Mouse (Mus musculus): ENCODE data around the gene Gpsm3. TPM values are rescaled to one million over a fixed set of nuclear protein-coding genes. Genes with fewer than 3 reads are reported as not detected.

The Gpsm3 gene
- total RNA-seq, 2 experiments from 2014 or later, result 11.2 to 33.0 TPM

DNA sequence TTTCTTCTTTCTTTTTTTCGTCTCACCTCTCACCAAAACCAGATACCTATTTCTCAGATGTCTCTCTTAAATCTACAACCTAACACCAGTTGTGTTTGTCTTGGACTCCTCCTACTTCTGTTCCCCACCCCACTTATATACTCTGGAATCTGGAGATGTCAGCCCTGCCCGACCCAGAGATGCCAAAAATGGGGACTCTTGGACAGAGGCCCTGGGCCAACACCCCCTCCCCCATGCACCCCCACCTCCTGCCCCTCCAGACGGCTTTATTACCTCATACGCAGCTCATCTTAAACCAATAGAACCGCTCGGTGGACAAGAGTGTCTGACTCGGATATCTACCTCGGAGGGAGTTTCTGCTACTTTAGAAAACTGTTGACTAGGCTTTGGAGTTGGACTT lies 6.5 kb downstream of the Gpsm3 start:
- no peak for ATAC-seq (replicated peaks; ENCODE audit: low FRiP score, low TSS enrichment, poor library complexity, severe bottlenecking)

DNA sequence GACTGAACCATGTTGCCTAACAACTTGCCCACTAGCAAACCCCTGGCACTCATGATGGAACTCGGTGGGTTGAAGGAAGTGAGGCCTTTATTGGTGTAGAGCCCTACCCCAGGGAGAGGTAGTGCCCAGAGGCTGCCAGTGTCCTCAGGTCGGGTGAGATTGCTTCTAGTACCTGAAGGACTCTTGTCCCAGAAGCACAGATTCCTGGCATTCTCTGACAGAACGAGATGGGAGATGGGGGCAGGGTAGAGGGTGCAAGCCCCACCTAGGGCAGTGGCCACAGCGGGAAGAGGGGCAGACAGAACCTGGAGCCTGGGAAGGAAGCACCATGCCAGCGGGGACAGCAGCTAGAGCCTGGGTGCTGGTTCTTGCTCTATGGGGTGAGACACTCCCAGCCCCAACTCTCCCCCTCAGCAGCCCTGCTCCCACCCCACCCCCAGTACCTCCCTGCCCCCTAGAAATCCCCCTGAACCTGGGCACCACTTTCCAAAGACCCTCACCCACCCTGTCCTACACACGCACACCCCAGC lies 8.0 kb downstream of the Gpsm3 start, which contains the start of gene Ager:
Gene Ager, plus strand, starts transcription at position 297 of the 530 bp plus-strand sequence.
- no peak for ATAC-seq (replicated peaks; ENCODE audit: low FRiP score, low TSS enrichment, poor library complexity, severe bottlenecking)

DNA sequence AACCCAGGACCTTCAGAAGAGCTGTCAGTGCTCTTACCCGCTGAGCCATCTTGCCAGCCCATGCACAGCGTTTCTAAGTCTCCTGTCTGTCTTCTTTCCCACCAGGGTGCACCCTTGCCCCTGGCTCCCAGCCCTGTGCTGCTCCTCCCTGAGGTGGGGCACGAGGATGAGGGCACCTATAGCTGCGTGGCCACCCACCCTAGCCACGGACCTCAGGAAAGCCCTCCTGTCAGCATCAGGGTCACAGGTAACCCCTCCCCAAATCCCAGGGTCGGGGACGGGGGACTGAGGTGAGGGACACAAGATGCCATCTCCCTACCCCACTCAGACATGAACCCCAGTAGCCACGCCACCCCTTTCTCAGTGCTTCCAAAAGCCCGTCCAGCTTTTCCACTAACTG lies 10.3 kb downstream of the Gpsm3 start:
- no peak for ATAC-seq (replicated peaks; ENCODE audit: low FRiP score, low TSS enrichment, poor library complexity, severe bottlenecking)

DNA sequence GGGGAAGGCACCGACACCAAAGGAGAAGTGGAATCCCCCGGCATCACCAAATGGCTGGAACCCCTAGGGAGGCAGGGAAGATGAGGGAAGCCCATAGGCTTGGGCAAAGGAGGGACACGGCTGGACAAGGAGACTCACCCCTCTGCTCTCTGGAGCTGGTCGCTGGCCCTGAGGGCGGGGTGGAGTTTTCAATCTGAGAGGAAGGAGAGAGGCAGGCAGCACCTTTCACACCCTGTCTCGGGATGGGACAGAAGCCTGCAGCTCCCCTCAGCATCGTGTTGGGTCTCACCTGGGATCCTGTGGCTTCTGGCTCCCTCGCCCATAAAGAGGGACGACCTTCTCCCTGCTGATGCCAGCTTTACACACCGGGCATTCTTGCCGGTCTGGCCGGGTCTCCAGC lies 12.2 kb downstream of the Gpsm3 start:
- ATAC-seq (replicated peaks; ENCODE audit: low FRiP score, low TSS enrichment, poor library complexity, severe bottlenecking), result no peak

DNA sequence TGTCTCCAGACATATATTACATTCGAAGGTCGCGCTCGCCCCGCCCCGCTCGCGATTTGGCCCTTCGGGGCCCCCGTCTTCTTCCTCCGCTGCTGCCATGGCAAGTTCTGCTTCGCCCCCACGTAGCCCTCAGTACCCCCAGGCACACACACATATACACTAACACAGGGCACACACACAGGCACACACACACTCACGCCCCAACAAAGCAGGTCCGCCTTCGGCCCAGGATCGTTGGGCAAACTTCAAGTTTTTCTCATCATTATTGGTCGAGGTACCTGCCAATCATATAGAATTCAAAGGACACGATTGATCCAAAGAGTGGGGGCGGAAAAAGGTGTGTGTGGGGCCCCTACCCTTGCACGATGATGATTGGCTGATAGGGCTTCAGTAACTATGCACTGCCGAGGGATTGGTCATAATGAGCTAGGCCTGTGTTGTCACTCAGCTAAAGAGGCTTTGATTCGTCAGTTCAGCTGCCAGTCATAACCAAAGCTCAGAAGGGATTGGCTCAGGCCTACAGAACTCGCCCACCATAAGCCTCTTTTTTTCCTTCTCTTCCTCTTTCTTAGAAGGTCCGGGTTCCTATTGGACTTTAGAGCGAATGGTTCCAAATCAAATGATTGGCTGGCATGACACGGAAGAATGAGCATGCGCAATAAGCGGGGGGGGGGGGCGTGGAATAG lies 13.9 kb downstream of the Gpsm3 start, which contains the start of gene Rnf5:
Gene Rnf5, minus strand, starts transcription at position 316 of the 686 bp plus-strand sequence.
- ATAC-seq (replicated peaks; ENCODE audit: low FRiP score, low TSS enrichment, poor library complexity, severe bottlenecking), result peak; percentile 84

DNA sequence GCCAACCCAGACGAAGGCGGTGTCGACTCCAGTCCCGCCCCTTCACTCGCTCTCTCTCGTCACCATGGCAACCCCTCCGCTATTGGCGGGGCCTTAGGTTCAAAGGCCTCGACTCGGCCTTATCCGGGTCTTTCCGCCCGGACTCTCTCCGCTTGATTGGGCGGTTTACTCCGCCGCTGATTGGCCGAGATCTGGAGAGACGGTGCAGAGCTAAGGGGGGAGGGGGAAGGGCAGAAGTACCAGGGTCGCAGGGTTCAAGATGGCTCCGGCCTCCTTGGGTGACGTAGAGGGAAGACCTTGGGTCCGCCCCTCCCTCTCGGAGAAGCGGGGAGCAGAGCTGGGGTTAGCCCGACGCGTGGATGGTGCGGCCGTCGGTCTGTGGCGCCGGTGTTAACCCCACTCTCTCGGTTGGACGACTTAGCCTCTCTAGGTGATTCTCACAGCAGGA lies 14.5 kb downstream of the Gpsm3 start, which contains the start of gene Agpat1:
Gene Agpat1, plus strand, starts transcription at position 202 of the 448 bp plus-strand sequence.
- ATAC-seq (replicated peaks; ENCODE audit: low FRiP score, low TSS enrichment, poor library complexity, severe bottlenecking), result peak; percentile 73

DNA sequence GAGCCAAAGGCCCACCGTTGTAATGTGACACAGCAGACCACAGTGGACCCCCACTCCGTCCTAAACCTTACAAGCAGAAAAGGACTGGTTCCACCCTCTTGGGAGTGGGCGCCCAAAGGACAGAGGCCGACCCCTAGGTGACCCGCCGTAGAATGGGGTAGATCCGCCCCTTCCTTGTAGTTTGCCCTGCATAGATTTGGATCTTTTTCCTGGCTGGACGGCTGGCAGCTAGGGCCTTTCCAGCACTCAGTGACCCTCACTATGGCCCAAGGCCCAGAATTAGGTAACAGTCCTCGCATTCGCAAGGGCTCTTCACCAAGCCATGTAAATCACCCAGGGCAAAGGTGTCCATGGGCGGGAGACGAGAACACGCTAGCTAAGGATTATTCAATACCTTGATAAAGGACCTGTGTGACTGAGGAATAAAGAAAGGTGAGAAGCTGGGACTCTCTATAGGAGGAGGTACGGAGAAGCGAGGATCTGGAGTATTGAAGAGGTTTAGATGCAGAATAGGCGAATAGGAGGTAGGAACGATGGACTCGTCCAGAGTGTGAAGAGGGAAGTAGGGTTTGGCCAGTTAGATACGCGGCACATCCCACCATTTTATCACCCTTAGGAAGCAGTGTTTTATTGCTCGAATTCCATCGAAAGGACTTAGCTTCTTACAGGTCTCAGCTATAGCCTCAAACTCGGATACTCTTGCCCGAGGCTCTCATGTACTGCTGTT lies 15.1 kb downstream of the Gpsm3 start:
- no peak for ATAC-seq (replicated peaks; ENCODE audit: low FRiP score, low TSS enrichment, poor library complexity, severe bottlenecking)

- peak; percentile 49 for ATAC-seq (replicated peaks; ENCODE audit: low FRiP score, low TSS enrichment, poor library complexity, severe bottlenecking)
These were observed 16.0 kb downstream of the Gpsm3 start for GRCm38 (mm10) chr17:34605609-34606008.

GRCm38 (mm10) chr17:34606186-34607039 lies 16.8 kb downstream of the Gpsm3 start:
- ATAC-seq (replicated peaks; ENCODE audit: low FRiP score, low TSS enrichment, poor library complexity, severe bottlenecking), result no peak

DNA sequence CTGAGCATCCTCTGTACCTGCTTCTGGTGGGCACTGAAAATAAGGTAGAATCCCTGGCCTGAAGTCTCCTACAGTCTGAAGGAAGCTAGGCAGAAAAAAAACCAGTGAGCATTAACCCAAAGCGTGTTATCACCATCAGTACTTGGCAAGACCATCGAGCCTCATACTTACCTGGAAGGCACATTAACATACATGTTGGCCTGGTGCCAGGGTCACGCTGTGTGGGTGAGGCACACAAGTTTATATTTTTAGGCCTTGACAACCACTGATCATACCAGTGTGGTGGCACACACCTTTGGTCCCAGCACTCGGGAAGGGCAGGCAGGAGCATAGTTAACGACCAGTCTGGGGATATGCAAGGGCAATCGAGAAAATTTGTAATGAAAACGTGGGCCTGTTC lies 18.4 kb downstream of the Gpsm3 start:
- ATAC-seq (replicated peaks; ENCODE audit: low FRiP score, low TSS enrichment, poor library complexity, severe bottlenecking), result no peak

- ATAC-seq (replicated peaks; ENCODE audit: low FRiP score, low TSS enrichment, poor library complexity, severe bottlenecking), result no peak
These were observed 21.4 kb downstream of the Gpsm3 start for GRCm38 (mm10) chr17:34611050-34611449.

- peak; percentile 81 for ATAC-seq (replicated peaks; ENCODE audit: low FRiP score, low TSS enrichment, poor library complexity, severe bottlenecking)
These were observed 23.5 kb downstream of the Gpsm3 start for GRCm38 (mm10) chr17:34613054-34613645.

GRCm38 (mm10) chr17:34613830-34614229 lies 24.2 kb downstream of the Gpsm3 start:
- ATAC-seq (replicated peaks; ENCODE audit: low FRiP score, low TSS enrichment, poor library complexity, severe bottlenecking), result no peak

DNA sequence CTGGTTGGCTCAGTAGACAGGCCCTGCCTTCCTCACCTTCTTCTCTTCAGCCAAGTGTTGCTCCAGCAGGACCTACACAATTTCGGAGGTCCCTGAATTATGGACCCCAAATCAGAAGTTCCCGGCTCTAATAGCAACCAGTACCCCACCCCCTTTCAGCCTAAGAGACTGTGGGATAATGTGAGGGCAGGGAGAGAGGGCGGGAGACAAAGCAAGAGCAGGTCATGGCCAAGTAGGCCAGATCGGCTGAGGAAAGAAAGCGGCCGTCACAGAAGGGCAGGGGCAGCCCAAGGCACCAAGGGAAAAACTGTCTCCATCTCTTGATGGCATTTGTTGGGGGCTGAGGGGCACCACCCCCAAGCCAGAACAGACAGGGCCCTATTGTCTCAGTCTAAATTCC lies 26.3 kb downstream of the Gpsm3 start, which contains the start of gene Egfl8:
Gene Egfl8, minus strand, starts transcription at position 101 of the 400 bp plus-strand sequence.
- no peak for ATAC-seq (replicated peaks; ENCODE audit: low FRiP score, low TSS enrichment, poor library complexity, severe bottlenecking)

GRCm38 (mm10) chr17:34618999-34619398 lies 29.4 kb downstream of the Gpsm3 start:
- ATAC-seq (replicated peaks; ENCODE audit: low FRiP score, low TSS enrichment, poor library complexity, severe bottlenecking), result peak; percentile 79

DNA sequence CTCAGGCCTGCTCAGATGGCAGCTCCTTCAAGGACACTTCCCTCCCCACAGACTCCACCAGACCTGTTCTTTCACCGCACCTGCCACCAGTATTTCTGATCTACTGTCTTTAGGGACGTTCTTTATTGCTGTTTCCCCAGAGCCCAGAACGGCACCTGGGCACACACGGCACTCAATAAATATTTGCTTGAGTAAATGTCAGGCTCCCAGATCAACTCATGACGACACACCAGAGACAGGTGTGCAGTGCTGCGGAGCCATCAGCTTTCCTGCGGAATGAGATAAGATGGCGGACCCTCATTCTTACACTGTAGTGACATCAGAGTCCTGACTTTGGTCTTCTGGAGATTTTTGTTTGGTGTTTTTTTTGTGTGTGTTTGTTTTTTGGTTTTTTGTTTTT lies 31.4 kb downstream of the Gpsm3 start:
- no peak for ATAC-seq (replicated peaks; ENCODE audit: low FRiP score, low TSS enrichment, poor library complexity, severe bottlenecking)

DNA sequence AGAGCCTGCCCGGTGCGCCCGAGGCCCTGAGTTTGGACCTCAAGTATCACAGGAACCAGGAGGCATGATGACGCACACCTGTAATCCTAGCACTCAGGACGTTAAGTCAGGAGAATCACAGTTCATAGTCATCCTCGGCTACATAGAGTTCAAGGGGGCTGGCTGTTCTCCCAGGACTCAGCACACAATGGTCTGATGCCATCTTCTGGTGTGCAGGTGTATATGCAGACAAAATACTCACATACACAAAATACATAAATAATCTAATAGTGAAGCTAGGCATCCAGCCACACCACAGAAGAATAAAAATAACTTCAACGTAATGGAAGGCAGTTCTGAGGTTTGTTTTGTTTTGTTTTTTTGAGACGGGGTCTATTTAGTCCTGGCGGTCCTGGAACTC lies 33.6 kb downstream of the Gpsm3 start:
- no peak for ATAC-seq (replicated peaks; ENCODE audit: low FRiP score, low TSS enrichment, poor library complexity, severe bottlenecking)

DNA sequence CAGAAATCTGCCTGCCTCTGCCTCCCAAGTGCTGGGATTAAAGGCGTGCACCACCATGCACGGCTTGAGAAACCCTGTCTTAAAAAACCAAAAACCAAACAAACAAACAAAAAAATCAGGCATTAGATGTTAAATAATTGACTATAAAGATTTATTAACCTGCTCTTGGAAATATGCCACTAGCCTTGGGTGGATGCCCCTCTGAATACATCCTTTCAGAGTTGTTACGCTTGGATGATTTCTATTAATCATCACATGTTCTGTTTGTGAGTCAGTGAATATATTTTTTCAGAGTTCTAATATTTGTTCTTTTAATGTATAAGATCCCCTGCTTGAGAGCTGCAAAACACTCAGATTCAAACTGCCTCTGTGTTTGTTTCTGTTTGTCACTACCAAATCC lies 35.4 kb downstream of the Gpsm3 start:
- ATAC-seq (replicated peaks; ENCODE audit: low FRiP score, low TSS enrichment, poor library complexity, severe bottlenecking), result no peak

Data from megakaryocyte-erythroid progenitor cell, adult 5-6 weeks (primary cell).